Mouse (Mus musculus) midbrain, embryonic 16.5 days (tissue): ENCODE results near the gene En2. TPM values are rescaled to one million over a fixed set of nuclear protein-coding genes. Genes with fewer than 3 reads are reported as not detected.

Source experiments
- ATAC-seq: fragments of 200-750 bp; cut with Nextera tagmentation; 2 replicates; pipeline ENCODE4 v1.8.0; 2017; ENCODE audit warnings: moderate TSS enrichment
- H3K27ac ChIP-seq: fragments of 300-500 bp; sonication (generic); 2 replicates; pipeline ENCODE4 v1.5.1; 2014; ENCODE audit warnings: mild to moderate bottlenecking, low read length, mixed read lengths
- H3K27me3 ChIP-seq: fragments of 300-500 bp; sonication (generic); 2 replicates; pipeline ENCODE4 v1.6.1; 2014; ENCODE audit warnings: low read depth, low read length, mixed read lengths; ENCODE audit not compliant: control insufficient read depth, insufficient read depth
- H3K36me3 ChIP-seq: fragments of 300-500 bp; sonication (generic); 2 replicates; pipeline ENCODE4 v1.6.1; 2014; ENCODE audit warnings: mild to moderate bottlenecking, low read length, moderate library complexity, mixed read lengths; ENCODE audit not compliant: control insufficient read depth, insufficient read depth
- H3K4me1 ChIP-seq: fragments of 300-500 bp; sonication (generic); 2 replicates; pipeline ENCODE4 v1.6.1; 2014; ENCODE audit warnings: mild to moderate bottlenecking, low read length, mixed read lengths; ENCODE audit not compliant: control insufficient read depth, insufficient read depth
- H3K4me2 ChIP-seq: fragments of 300-500 bp; sonication (generic); 2 replicates; pipeline ENCODE4 v1.6.1; 2014; ENCODE audit warnings: mild to moderate bottlenecking, low read length, mixed read lengths
- H3K4me3 ChIP-seq: fragments of 300-500 bp; sonication (generic); 2 replicates; pipeline ENCODE4 v1.5.1; 2014; ENCODE audit warnings: low read depth, mild to moderate bottlenecking, low read length, moderate library complexity, mixed read lengths
- H3K9ac ChIP-seq: fragments of 300-500 bp; sonication (generic); 2 replicates; pipeline ENCODE4 v1.6.1; 2014; ENCODE audit warnings: low read depth, low read length, mixed read lengths
- H3K9me3 ChIP-seq: fragments of 300-500 bp; sonication (generic); replicated peaks from 2 replicates; pipeline ENCODE4 v1.6.1; 2014; ENCODE audit warnings: mild to moderate bottlenecking, low read length, mixed read lengths; ENCODE audit not compliant: control insufficient read depth, poor library complexity, severe bottlenecking
- WGBS: fragments of 180-500 bp; shearing (Covaris S2); extraction: QIAGEN DNeasy Blood & Tissue Kit; methylation state at CpG from one replicate; pipeline ENCODE4 v1.1.7; 2014; 5-methylcytosine and 5-hydroxymethylcytosine counted together
- polyA plus RNA-seq: library from polyadenylated mRNA; unstranded; fragments of >200 nt; fragmentation: Nextera tagmentation; extraction: Ambion mirVana; gene quantifications from 2 replicates; pipeline ENCODE4 v1.2.1, GENCODE M21; 2015

The En2 gene
- 0.55 and 0.72 TPM in 2 replicates for polyA plus RNA-seq

DNA sequence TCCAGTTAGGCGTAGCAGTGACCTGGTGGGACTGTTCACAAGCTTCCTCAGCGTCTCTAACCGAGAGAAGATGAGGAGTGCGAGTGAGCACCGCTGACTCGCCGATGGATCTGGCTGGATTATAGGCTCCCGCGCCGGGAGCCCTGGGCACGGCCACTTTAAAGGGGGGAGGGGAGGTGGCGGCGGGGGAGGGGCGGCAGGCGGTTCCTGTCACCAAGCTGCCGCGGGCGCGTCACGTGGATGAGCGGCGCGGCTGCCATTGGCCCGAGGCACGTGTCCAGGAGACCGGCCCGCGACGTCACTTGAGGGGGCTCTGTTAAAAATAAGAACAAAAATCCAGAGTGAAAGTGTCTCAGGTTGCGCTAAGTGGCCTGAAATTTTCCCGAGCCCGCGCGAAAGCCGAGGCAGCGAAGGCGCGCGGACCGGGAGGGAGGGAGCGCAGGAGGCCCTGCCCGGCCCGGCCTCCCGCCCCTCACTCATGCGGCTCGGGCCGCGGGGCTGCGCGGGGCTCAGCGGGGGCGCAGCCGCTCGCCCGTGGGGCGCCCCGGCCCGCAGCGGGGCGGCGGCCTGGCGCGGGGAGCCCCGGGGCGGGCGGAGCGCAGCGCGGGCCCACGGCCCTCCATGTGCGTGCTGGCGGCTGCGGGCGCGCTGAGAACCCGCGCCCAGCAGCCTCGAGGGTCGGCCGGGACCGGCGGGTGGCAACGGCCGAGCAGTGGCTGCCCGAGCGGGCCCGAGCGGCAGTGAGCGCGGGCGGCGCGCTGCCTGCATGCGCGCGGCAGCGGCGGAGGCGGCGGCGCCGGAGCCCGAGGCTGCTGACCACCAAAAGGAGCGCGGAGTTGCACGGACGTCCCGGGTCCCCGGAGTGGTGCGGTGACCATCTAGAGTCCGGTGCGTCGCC, at the start of gene En2:
TSS of gene En2 (plus strand) at position 337 of the 898 bp plus-strand sequence.
- Histone ChIP-seq H3K4me1 (peaks cover 11% of the 10 kb centered on the region), H3K9me3 (no peaks in the 10 kb centered on the region), H3K9ac (peak within 1 kb of the TSS; percentile 78), H3K27ac (peak within 1 kb of the TSS; percentile 91), H3K27me3 (peaks cover 24% of the 10 kb centered on the region), H3K36me3 (no peaks in the 10 kb centered on the region), H3K4me2 (peak within 1 kb of the TSS; percentile 74), H3K4me3 (peak within 1 kb of the TSS; percentile 67)
- ATAC-seq: peak; percentile 86
- WGBS: 0% methylated on average over 81 of the region's 113 CpGs

GRCm38 (mm10) chr5:28117251-28117880, 48.1 kb upstream of the En2 start:
- no peak overlapping the region; the same call in 1 of the 2 replicates for H3K4me3 ChIP-seq
- H3K27me3 ChIP-seq: peaks cover 35% of the 10 kb centered on the region
- H3K4me2 ChIP-seq: peak overlapping the region; percentile 59; the same call in 1 of the 2 replicates
- peak overlapping the region; percentile 40; the same call in 1 of the 2 replicates for H3K9ac ChIP-seq
- no peak for ATAC-seq
- H3K9me3 ChIP-seq: no peaks in the 10 kb centered on the region
- H3K36me3 ChIP-seq: no peaks in the 10 kb centered on the region
- peak overlapping the region; percentile 70 for H3K27ac ChIP-seq
- H3K4me1 ChIP-seq: 0 out of 2 replicates have a peak, but pooled peaks cover 2% of the 10 kb centered on the region
- WGBS: 5% methylated on average over 13 of the region's 13 CpGs

DNA sequence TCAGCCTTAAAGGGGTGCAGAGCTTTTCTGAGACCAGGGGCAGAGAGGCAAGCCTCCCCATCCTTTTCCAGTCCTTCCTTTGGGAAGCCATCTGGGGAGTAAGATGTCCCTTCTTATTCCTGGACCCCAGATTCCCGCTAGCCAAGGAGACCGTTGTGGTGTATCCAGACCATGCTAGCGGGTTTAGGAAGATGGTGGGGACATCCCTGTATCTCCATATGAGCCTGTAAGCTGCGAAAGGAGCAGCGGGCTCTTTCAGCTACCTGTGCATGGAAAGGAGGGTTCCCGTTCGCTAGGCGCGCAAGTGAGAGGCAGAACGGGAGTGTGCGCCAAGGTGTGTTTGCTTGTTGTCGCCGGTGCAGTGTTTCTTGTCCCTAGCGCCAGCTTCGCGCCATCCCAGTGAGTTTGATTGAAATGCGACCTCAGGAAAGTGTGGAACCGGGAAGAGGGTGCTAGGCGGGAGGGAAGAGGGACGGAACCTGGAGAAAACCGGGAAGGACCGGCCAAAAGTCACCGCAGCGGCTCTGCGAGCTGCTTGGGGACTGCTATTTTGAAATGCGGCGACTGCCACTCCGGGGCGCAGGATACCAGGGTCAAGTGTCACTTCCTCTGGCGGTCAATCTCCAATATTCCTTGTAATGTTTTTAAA, 47.5 kb upstream of the En2 start:
- 0 out of 2 replicates have a peak, but pooled peaks cover 4% of the 10 kb centered on the region for H3K4me1 ChIP-seq
- under 1% methylated on average over 30 of the region's 30 CpGs for WGBS
- H3K4me2 ChIP-seq: peak overlapping the region; percentile 59
- H3K27me3 ChIP-seq: peaks cover 37% of the 10 kb centered on the region
- H3K4me3 ChIP-seq: peak overlapping the region; percentile 35
- H3K9me3 ChIP-seq: no peaks in the 10 kb centered on the region
- peak overlapping the region; percentile 70 for H3K27ac ChIP-seq
- peak overlapping the region; percentile 40; the same call in 1 of the 2 replicates for H3K9ac ChIP-seq
- no peaks in the 10 kb centered on the region for H3K36me3 ChIP-seq
- no peak for ATAC-seq

DNA sequence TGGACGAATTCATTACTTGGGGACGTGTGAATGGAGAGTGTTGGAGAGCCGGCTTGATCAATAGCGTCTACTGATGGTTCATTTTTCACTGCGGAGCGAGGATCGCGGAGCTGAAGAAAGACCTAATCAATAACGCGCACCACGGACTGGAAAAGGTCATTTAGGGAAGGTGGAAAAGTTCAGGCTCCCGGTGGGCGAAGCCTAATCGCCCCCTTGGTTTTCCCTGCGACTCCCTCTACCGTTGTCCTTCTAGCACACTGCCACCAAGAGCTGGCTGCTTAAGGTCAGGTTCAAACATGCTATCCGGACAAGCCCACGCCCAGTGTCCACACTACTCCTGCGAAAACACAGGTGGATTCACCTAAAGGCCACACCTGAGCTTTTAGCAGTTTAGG, 47.0 kb upstream of the En2 start:
- Histone ChIP-seq H3K4me2 (peak overlapping the region; percentile 59), H3K27ac (no peak overlapping the region), H3K36me3 (no peaks in the 10 kb centered on the region), H3K4me3 (peak overlapping the region; percentile 35), H3K9ac (peak overlapping the region; percentile 40; the same call in 1 of the 2 replicates), H3K9me3 (no peaks in the 10 kb centered on the region), H3K4me1 (peaks cover 9% of the 10 kb centered on the region), H3K27me3 (peaks cover 37% of the 10 kb centered on the region)
- ATAC-seq: no peak
- WGBS: 1% methylated on average over 19 of the region's 19 CpGs

DNA sequence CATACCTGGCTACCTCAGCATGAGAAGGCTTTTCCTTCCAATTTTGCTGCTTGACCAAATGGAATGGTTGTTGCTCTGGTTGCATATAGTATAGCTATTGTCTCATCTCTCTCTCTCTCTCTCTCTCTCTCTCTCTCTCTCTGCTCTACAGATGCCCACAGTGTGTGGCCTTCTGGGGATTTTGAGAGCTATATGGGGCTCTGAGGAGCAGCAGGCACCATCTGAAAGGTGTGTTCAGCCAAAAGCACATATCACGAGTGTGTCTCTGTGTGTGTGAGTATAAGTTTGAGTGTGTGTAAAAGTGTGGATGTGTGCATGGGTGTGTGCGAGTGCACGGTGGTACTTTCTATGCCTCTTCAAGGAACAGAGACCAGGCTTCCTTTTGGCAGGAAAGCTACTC, 45.9 kb upstream of the En2 start:
- Histone ChIP-seq H3K4me1 (peaks cover 16% of the 10 kb centered on the region), H3K36me3 (no peaks in the 10 kb centered on the region), H3K9ac (no peak overlapping the region), H3K4me2 (0 out of 2 replicates have a peak overlapping the region, but pooled peaks have one; percentile 3), H3K27ac (peak overlapping the region; percentile 42; the same call in 1 of the 2 replicates), H3K9me3 (no peaks in the 10 kb centered on the region), H3K27me3 (peaks cover 38% of the 10 kb centered on the region), H3K4me3 (no peak overlapping the region)
- ATAC-seq: no peak
- 14% methylated on average over 3 of the region's 3 CpGs for WGBS

GRCm38 (mm10) chr5:28122491-28123454, 42.7 kb upstream of the En2 start:
- Histone ChIP-seq H3K4me3 (peak overlapping the region; percentile 19), H3K36me3 (no peaks in the 10 kb centered on the region), H3K4me2 (peak overlapping the region; percentile 43), H3K9ac (peak overlapping the region; percentile 50; the same call in 1 of the 2 replicates), H3K27ac (peak overlapping the region; percentile 79), H3K4me1 (peaks cover 19% of the 10 kb centered on the region), H3K27me3 (peaks cover 55% of the 10 kb centered on the region), H3K9me3 (no peaks in the 10 kb centered on the region)
- ATAC-seq: peak; percentile 81
- 1% methylated on average over 27 of the region's 27 CpGs for WGBS

DNA sequence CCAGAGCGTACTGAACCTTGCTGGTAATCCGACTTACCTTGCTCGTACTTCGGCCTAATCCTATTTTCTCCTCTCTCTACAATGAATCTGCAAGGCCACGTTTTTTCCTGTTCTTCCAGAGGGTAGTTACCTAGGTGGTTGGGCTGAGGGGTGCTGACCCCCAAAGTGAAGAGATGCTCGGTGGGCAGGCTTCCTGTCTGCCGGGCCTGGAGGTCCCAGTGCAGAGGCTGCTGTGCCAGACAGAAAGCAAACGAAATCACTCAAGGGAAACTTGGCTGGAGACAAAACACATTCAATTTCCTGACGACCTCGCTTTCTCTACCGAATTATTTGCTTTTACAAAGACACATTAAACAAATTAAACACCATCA, 42.1 kb upstream of the En2 start:
- H3K9ac ChIP-seq: peak overlapping the region; percentile 50; the same call in 1 of the 2 replicates
- H3K4me2 ChIP-seq: peak overlapping the region; percentile 43
- H3K27me3 ChIP-seq: peaks cover 56% of the 10 kb centered on the region
- peak overlapping the region; percentile 79 for H3K27ac ChIP-seq
- WGBS: 2% methylated on average over 11 of the region's 11 CpGs
- ATAC-seq: no peak
- peaks cover 19% of the 10 kb centered on the region for H3K4me1 ChIP-seq
- no peaks in the 10 kb centered on the region for H3K36me3 ChIP-seq
- H3K4me3 ChIP-seq: peak overlapping the region; percentile 19
- no peaks in the 10 kb centered on the region for H3K9me3 ChIP-seq
